Mouse (Mus musculus) lung, adult 2 months (tissue): ENCODE measurements around the gene Epha1. TPM values are rescaled to one million over a fixed set of nuclear protein-coding genes. Genes with fewer than 3 reads are reported as not detected.

Experiments
- DNase-seq: peaks from one replicate; pipeline ENCODE4 v3.0.0; 2022
- H3K4me1 ChIP-seq: fragments of 200-500 bp; 2 replicates; pipeline ENCODE4 v1.6.1; 2011; ENCODE audit warnings: low read length; ENCODE audit not compliant: control insufficient read depth, insufficient read depth
- H3K4me3 ChIP-seq: fragments of 200-500 bp; replicated peaks from 2 replicates; pipeline ENCODE3; 2011; ENCODE audit warnings: low read depth, mild to moderate bottlenecking, control low read depth, low read length; ENCODE audit errors: extremely low read depth
- CTCF ChIP-seq: fragments of 200-500 bp; IDR thresholded peaks from 2 replicates; pipeline ENCODE4 v1.5.1; 2011; ENCODE audit warnings: mild to moderate bottlenecking, low read length, control low read depth; ENCODE audit not compliant: insufficient read depth
- POLR2A ChIP-seq: fragments of 200-500 bp; IDR thresholded peaks from 2 replicates; pipeline ENCODE4 v1.6.1; 2011; ENCODE audit warnings: low read depth, mild to moderate bottlenecking, control low read depth, low read length, borderline replicate concordance; ENCODE audit errors: extremely low read depth
- WGBS: fragments of 180-500 bp; shearing (Covaris S2); methylation state at CpG from one replicate; pipeline ENCODE4 v1.1.7; 2018; 5-methylcytosine and 5-hydroxymethylcytosine counted together
- polyA plus RNA-seq: library from polyadenylated mRNA; depleted of rRNA; stranded (reverse); fragments of >200 nt; gene quantifications from 2 replicates; pipeline ENCODE4 v1.2.3, GENCODE M21; 2012

The Epha1 gene
- polyA plus RNA-seq, 1 experiment = 26.7 TPM

DNA sequence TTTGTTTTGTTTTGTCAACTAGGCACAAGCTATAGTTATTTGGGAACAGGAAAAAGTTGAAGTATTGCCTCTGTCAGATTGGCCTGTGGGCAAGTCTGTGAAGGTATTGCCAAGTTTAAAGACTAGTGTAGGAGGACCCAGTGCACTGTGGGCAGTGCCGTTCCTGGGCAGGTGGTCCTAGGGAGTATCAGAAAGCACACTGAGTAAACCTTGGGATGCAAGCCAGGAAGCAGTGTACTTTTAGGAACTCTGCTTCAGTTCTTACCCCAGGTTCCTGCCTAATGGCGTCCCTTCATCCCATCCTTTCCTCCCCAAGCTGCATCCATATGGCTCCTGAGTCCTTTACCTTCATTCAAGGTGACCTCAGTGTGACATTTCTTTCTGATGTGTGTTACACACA is 2.1 kb upstream of the Epha1 start:
- WGBS = 77% methylated on average over 2 of the region's 2 CpGs
- TF ChIP-seq CTCF = no peak
- no peak for TF ChIP-seq POLR2A
- no peak overlapping the region for H3K4me3 ChIP-seq
- DNase-seq = no peak
- H3K4me1 ChIP-seq = peaks cover 10% of the 10 kb centered on the region

GRCm38 (mm10) chr6:42374701-42375100 is 1.6 kb upstream of the Epha1 start:
- no peak for DNase-seq
- WGBS = 76% methylated on average over 4 of the region's 4 CpGs

DNA sequence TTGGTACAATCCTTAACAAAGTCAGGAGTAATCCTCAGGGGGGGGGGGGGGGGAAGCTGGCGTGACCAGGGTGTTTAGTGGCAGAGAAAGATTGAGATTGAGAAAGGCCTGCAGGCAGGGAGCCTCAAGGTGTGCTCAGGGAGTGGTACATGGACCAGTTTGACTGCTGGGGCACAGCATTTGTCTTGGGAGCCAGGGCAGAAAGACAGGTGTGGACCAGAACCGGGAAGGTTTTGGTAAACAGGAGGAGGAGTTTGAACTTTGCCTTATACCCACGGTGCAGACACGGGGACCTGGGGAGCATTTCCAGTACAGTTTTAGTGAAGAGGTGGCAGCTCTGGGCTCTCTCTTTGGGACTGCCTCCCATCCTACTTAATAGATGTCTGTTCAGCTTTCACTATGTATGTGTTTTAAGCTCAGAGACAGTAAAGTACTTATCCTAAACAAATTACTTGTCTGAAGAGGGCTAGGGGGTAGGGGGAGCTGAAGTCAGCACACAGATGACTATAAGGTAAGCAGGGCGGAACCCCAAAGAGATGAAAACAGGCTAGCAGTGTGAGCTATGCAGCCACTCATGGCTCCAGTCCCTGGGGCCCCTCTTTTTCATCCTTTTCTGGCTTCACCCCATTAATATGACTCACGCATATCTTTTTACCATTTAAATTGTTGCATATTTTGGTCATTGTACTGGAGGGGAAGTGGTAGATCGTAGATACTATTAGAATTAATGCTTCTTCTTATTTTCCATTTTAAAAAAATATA is 782 bp upstream of the Epha1 start:
- DNase-seq = no peak
- TF ChIP-seq CTCF (no peak), POLR2A (no peak)
- WGBS = 40% methylated on average over 7 of the region's 7 CpGs
- Histone ChIP-seq H3K4me1 (peaks cover 10% of the 10 kb centered on the region), H3K4me3 (no peak overlapping the region)

More at GRCm38 (mm10) chr6:42374701-42375100, 1.6 kb upstream of the Epha1 start:
- TF ChIP-seq POLR2A (no peak), CTCF (no peak)
- H3K4me1 ChIP-seq = peaks cover 10% of the 10 kb centered on the region
- H3K4me3 ChIP-seq = no peak overlapping the region

GRCm38 (mm10) chr6:42372421-42372815 is 650 bp downstream of the Epha1 start:
- no peak for DNase-seq
- TF ChIP-seq CTCF (no peak), POLR2A (no peak)
- 46% methylated on average over 9 of the region's 9 CpGs for WGBS
- peaks cover 10% of the 10 kb centered on the region for H3K4me1 ChIP-seq
- H3K4me3 ChIP-seq = peak overlapping the region; percentile 13

GRCm38 (mm10) chr6:42372001-42372400 is 1.1 kb downstream of the Epha1 start:
- Histone ChIP-seq H3K4me1 (peaks cover 10% of the 10 kb centered on the region), H3K4me3 (peak overlapping the region; percentile 13)
- no peak for DNase-seq
- TF ChIP-seq POLR2A (no peak), CTCF (no peak)
- 32% methylated on average over 3 of the region's 3 CpGs for WGBS

DNA sequence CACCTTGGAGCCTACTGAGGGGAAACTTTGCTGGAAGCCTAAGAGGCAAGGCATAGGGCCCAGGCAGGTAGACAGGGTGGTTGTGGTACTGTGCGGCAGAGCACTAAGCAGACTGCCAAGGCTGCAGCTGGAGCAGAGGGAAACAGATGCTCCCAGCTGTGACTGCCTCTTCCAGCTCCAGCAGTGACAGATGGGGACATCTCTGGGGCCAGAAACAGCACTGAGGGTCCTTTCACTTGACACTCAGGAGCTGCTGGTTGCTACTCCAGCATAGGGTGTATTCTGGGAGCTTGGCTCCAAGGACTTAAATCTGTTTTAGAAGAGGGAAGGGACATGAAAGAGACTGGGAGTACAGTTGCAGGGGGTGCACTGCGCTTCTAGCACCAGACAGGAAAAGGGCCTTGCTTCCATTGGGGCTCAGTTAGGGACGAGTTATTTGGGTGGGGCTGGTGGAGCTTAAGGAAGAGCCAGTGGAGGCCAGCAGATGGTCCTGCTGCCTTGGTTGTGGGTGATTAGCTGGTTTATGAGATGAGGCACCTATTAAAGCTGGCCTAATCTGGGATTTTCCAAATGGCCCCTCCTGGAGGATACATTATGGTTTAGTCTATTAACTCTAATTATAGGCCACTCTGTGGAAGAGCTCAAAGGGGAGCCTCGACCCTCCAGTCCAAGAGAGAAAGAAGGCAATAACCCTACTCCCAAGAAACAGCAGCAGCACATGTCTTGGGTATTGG is 2.3 kb downstream of the Epha1 start:
- WGBS = 67% methylated on average over 4 of the region's 4 CpGs
- Histone ChIP-seq H3K4me1 (peaks cover 5% of the 10 kb centered on the region; the same call in 1 of the 2 replicates), H3K4me3 (no peak overlapping the region)
- DNase-seq = no peak
- TF ChIP-seq POLR2A (no peak), CTCF (no peak)

- DNase-seq = no peak
- Histone ChIP-seq H3K4me3 (no peak overlapping the region), H3K4me1 (peaks cover 4% of the 10 kb centered on the region; the same call in 1 of the 2 replicates)
- WGBS = 38% methylated on average over 3 of the region's 3 CpGs
- no peak for TF ChIP-seq POLR2A
- no peak for TF ChIP-seq CTCF
Measured at GRCm38 (mm10) chr6:42369870-42370269, 3.2 kb downstream of the Epha1 start.

GRCm38 (mm10) chr6:42365215-42365614 is 7.9 kb downstream of the Epha1 start:
- Histone ChIP-seq H3K4me1 (no peaks in the 10 kb centered on the region), H3K4me3 (no peak overlapping the region)
- DNase-seq = no peak
- TF ChIP-seq CTCF = no peak
- TF ChIP-seq POLR2A = no peak
- WGBS = 93% methylated on average over 6 of the region's 6 CpGs

- TF ChIP-seq CTCF = no peak
- TF ChIP-seq POLR2A = no peak
- Histone ChIP-seq H3K4me1 (0 out of 2 replicates have a peak, but pooled peaks cover 3% of the 10 kb centered on the region), H3K4me3 (no peak overlapping the region)
- 81% methylated on average over 15 of the region's 15 CpGs for WGBS
- no peak for DNase-seq
Measured at GRCm38 (mm10) chr6:42364607-42365006, 8.5 kb downstream of the Epha1 start.
